Mouse (Mus musculus): Measurements from ENCODE around the gene Nwd2.

The Nwd2 gene

DNA sequence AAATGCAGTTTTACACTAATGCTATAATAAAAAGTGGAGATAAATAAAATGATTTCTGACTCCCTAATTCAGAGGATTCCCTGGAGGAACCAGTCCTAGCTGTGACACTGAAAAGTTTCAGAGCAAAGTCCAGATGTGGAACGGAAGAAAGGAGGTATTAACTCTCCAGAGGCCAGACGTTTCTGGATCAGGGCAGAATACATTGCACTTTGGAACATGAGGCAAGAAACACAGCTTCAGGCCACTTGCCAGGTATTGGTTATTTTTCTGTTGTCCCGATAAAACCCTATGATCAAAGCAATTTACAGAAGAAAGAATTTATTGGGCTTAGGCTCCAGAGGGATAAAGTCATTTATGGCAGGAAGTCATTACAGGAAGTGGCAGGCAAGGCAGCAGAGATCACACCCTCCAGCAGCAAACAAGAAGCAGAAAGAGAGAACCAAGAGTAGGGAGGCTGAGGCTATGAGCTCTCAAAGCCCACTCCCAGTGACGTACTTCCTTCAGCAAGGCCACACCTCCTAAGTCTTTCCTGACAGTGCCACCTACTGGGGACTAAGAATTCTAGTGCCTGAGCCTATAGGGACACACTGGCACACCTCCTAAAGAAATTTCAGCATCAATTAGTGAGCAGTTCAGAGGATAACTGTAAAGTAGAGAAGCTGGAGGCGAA lies 106.3 kb downstream of the Nwd2 start:
- DNase-seq (ENCODE audit: low spot score in 2 of 2), result no peak

DNA sequence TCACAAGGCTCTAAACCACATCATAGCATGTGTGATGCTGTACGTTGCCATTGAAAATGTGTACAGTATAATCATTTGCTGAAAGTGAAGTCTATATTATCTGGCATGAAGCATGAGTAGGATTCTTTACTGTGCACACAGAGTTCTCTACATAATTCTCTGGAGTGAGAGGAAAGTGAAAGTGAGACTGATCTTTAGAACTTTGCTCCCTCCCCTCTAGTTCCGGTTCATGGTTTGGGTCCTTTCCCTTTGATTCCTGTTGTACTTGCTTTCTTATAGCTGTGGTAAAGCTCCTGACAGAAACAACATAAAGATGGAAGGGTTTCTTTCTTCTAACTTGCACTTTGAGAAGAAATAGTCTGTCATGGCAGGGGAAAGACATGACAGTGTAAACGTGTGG lies 107.0 kb downstream of the Nwd2 start:
- no peak for DNase-seq (ENCODE audit: low spot score in 2 of 2)

DNA sequence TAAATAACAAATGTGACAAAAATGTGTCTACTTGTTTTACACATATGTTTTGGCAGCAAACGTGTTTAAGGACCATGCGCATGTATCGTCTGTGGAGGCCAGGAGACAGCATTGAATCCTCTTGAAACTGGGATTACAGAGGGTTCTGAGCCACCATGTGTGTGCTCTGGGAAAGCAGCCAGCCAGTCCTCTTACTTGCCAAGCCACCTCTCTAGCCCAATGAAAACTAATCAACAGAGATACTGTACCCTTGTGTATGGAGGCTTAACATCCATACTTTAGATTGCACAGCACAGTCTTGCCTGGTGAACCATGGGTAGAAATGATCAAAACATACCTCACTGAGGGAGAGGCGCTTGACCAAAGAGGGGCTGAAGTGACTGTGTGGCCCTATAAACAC lies 117.0 kb downstream of the Nwd2 start:
- no peak for DNase-seq (ENCODE audit: low spot score in 2 of 2)

DNA sequence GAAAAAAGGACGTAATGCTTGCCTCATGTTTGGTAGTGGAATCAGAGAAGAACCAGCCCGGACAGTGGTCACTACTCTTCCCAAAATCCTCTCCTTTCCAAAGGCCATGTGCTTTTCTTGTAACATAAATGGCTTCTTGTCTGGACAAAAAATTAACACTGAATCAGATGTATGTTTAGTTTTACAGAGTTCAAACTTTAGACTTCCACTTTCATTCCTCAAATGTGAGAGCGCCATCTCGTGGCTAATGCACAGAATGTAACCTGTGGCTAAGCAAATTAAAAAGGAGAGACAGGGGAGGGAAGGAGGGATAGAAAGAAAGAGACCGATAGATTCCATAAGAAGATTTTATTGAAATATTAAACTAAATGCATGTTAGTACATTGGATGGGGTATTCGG lies 117.8 kb downstream of the Nwd2 start:
- peak in 1 of 2 experiments; percentile 55 for DNase-seq (ENCODE audit: low spot score in 2 of 2)

DNA sequence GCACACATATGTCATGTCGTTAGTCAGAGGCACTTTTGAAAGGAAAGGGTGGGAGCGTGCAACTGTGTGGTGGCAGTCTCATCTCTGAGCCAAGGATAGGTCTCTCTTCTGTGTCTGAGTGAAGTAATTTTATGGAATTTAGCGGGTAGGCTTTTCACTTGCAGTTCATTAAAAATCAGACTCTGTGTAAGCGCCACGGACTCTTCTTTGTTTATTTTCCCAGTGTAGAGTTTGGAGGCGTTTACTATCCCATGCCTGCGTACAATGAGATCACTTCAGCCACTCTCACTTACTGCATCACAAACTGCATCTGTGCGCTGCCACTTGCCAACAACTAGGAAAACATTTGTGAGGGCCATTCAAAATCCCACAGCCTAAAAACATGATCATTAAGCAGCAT lies 118.6 kb downstream of the Nwd2 start:
- DNase-seq (ENCODE audit: low spot score in 2 of 2), result no peak

DNA sequence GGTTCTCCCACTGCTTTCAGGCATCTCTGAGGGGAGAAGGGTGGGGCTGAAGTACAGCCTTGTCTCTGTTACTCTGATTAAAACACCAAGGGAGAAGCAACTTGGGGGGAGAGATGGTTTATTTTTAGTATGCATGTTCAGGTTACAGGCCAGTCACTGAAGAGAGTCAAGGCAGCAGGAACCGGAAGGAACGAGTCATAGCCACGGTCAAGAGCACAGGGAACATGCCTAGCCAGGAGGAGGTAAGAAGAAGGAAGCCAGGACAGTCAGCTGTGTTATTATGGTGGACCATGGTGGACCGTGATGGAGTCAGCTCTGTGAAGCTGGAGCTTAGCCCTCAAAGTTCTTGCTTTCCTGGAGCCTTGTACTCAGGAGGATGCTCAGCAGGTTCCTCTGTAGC lies 119.3 kb downstream of the Nwd2 start:
- DNase-seq (ENCODE audit: low spot score in 2 of 2), result no peak

DNA sequence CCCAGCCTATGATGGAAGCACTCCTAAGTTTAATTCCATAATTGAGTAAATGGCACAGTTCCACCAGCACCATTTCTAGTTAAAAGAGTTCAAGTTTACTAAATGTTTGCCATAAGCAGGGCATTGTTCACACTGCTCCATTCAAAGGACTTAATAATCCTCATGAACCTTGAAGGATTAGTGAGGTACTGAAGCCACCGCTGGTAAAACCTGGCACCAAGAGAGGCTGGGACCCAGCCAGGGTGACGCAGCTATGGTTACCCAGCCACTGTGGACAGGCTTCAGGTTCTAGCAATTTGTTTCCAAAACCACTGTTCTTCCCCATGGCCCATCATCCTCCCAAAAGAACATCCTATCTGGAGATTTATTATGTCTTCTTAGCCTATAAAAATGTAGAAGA lies 124.1 kb downstream of the Nwd2 start:
- no peak for DNase-seq (ENCODE audit: low spot score in 2 of 2)

DNA sequence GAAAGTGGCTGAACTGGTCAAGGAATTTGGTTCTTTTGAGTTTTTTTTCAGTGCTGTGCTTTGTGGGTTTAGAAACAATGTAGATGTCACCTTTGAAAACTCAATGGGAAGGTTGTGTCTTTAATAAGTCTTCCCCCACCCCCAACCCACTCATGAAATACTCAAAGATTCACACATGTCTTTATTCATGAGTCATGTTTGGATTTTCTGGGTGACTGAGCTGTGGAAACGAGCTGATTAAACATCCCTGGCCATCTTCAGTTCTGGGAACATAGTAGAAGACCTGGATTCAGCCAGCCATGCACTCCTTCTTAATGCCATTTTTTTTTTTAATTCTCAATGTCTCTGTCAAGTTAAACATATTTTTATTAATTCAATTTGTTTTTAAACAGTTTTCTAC lies 124.7 kb downstream of the Nwd2 start:
- no peak for DNase-seq (ENCODE audit: low spot score in 2 of 2)

DNA sequence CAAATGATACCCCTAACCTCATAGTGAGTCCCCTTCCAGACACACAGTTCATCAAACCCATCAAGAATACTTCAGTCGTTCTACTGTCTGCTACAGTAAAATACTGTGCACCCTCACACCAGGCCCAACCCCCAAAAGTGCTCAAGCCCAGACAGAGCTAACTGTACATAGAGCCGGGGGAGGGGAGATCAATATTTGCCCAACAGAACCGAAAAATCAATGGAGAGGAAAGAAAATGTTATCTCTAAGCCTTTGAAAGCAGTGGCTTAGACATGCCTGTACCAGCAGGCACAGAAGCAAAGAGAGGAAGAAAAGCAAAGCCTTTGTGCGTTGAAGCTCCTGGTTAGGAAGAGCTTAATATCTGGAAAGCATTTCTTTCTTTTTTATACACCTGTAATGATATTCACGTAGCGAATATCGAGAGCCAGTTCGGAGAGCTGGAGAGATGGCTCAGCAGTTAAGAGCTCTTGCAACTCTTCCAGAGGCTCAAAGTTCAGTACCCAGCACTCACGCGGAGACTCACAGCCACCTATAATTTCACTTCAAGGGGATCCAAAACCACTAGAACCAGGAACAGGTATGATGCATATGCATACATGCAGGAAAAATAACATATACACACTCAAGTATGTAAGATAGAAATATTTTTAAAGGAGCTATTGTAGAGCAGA lies 139.4 kb downstream of the Nwd2 start:
- no peak for DNase-seq (ENCODE audit: low spot score in 2 of 2)

DNA sequence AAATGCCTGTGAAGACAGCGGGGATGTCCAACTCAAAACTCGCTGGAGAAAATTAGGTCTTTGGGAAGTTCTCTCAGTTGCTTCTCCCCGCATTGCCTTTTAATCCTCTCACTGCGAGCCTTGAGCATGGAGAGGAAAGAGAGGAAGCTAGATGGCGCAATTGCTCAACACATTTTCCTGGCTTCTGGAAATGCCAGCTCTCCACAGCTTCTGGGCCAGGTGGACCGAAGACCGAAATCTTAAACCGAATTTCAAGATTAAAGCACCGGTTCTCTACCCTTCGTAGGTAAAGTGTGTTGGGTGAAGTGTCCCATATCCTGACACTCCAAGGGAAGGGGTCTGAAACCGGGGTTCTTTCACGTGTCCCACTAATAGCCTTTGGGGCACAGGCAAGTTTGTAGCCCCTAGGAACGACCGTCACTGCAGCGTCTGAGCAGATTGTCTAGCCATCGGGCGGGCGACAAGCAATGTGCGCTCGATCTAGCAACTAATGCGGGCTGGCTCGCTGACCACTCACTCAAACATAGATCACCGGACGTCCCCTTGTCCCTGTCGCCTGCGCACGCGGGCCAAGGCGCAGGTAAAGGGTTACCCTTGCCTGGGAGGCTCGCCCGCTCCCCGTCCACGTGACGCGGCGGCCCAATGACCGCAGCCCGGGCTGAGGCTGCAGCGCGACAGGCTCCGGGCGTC lies 163.1 kb downstream of the Nwd2 start, which contains the start of gene 0610040J01Rik:
Gene 0610040J01Rik, plus strand, starts transcription at position 545 of the 690 bp plus-strand sequence.
- DNase-seq (ENCODE audit: low spot score in 2 of 2), result peak; percentile 33 to 65

DNA sequence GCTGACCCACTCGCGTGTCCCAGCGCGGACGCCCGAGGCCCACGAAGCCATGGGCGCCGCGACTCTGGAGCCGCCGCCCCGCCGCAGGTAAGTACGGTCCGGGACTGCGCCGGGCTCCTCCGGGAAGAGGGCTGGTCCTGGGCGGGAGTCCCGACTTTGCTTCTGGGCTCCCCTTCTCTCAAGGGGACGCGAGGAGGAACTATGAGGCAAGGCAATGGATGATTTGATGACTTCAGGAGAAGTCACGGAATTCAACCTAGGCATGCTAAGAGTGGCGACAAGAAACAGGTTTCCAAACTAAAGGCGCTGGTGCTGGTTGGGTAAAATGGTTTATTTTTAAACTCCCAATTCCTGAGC lies 163.6 kb downstream of the Nwd2 start:
- no peak for DNase-seq (ENCODE audit: low spot score in 2 of 2)

DNA sequence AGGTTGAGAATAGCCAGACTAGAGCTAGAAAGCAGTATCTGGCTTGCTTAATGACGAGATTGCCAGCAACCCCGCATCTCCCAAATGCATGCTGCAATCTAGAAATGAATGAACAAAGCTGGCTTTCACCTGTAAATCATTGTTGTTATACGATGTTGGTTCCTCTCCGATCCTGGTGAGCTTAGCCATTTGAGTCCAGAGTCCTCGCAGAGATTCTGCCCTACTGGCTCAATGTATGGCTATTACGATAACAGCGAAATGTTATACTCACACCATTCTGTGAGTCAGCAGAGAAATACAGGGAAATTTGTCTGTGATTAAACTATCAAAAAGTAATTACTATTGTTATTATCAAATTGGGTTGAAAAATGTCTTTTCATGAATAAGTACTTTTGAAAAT lies 167.7 kb downstream of the Nwd2 start:
- no peak for DNase-seq (ENCODE audit: low spot score in 2 of 2)

DNA sequence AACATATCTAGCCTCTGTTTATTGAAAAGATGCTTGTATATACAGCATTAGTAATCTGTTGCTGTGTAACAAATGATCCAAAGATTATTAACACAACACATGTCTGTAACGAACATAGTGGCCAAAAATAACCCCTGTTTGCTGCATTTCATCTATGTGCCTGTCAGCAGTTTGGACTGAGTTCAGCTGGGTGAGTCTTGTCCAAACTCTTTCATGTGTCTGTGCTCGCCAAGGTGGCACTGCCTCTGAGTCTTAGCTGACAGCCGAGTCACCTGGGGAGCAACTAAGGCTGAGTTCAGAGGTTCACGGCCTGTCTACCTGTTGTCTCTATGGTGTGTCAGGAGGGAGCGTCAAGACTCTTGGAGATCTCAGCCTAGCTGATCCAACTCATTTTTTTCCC lies 168.4 kb downstream of the Nwd2 start:
- DNase-seq (ENCODE audit: low spot score in 2 of 2), result no peak

DNA sequence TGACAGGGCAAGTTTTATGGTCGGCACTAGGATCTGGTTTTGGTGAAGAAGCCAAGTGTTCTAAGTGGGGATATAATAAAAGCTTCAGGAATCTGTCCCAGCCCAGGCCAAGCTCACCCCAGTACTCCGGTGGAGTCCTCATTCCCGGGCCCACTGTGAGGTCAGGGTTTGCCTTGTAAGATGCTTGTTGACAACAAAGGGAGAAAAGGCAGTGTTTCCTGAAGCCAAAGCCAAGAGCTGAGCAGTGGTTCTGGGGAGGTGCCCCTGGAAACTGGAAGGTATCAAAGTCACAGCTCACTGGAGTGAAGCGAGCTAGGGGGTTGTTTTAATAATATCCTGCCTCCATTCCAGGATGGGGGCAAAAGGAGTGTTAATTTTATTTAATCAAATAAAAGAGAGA lies 170.1 kb downstream of the Nwd2 start:
- DNase-seq (ENCODE audit: low spot score in 2 of 2), result no peak

DNA sequence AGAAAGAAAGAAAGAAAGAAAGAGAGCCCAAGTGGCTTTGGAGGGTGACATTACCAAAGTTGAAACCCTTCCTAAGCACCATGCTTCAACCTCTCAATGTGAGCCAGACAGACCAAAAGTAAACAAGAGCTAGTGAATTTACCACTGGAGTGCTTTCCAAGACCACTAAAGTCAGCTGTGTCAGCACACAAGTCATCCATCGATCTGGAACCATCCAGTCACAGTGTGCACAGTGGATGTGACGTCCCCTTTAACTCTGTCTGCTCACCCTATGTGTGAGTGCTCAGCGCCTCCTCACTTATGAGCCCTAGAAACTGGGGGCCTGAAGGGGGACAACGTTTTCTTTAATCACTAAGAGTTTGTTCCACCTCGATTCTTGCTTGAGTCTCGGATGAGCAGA lies 170.6 kb downstream of the Nwd2 start:
- no peak for DNase-seq (ENCODE audit: low spot score in 2 of 2)

DNA sequence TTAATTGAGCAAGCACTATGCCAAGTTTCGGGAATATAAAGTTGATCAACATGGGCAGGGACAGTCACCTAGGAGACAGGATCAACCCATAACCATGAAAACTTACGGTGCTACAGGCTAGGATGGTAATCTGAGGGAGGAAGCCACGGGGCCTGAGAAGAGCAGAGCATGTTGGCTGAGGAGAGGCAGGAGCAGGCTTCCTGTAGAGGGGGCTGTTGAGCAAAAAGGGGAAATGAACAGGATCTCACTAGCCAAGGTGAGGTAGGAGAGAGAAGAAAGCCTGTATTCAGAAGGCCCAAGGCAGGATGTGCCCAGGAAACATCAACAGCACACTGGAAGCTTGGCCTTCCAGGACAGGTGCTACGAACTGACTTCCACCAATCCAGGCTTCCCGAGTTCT lies 172.3 kb downstream of the Nwd2 start:
- DNase-seq (ENCODE audit: low spot score in 2 of 2), result no peak

DNA sequence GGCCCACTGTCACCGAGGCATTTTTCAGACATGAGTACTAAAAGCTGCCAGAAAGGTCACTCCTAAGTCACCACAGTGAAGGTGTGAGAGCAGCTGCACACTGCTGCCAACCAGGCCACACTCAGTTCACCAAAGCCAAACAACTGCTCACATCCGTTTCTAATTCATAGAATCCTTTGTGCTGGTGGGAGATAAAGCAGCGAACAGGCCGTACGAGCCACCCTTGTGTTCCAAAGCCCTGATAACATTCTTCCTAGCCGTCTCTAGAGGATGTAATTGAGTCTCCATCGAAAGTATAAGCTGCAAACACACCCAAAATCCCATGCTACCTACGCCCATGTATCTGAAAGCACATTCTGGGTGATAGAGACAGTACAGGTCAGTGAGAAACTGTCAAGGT lies 173.0 kb downstream of the Nwd2 start:
- no peak for DNase-seq (ENCODE audit: low spot score in 2 of 2)

DNA sequence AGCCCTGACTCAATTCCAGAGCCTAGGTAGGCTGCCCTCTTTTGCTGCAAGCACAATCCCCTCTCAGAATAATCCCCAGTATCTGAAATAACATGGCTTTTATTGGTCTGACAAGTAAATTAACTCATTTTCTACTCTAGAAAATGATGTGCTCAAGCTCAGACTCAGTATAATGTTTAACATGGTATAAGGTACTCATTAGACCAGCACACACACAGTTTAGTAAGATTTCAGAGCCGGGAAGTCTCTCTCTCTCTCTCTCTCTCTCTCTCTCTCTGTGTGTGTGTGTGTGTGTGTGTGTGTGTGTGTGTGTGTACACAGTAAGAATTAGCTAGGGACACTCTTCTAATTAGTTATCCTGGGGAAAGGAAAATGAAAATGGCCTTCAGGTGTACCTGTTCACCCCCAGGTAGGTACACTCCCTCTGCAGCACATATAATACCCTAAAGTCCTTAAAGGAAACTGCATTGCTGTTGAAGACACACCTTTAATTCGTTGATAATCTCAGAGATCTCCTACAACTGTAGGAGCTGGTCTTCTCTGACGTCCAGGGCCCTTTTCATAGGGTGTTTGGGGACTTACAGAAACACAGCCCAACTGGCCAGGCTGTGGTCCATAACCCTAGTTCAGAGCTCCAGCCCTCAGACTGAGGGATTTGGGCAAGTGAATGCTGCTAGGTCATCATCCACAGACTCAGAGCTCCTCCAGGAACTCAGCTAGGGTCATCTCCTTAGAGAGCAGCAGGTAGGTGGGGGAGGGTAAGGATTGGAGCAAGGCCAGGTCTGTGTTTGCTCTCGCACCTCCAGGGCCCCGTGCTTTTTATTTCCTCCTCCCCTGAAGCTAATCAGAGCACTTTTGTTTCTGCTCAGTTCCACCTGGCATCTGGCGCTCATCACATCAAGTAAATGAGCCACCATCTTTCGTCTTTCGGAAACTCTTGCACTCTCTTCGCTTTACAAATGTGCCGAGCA lies 174.7 kb downstream of the Nwd2 start:
- DNase-seq (ENCODE audit: low spot score in 2 of 2), result no peak

DNA sequence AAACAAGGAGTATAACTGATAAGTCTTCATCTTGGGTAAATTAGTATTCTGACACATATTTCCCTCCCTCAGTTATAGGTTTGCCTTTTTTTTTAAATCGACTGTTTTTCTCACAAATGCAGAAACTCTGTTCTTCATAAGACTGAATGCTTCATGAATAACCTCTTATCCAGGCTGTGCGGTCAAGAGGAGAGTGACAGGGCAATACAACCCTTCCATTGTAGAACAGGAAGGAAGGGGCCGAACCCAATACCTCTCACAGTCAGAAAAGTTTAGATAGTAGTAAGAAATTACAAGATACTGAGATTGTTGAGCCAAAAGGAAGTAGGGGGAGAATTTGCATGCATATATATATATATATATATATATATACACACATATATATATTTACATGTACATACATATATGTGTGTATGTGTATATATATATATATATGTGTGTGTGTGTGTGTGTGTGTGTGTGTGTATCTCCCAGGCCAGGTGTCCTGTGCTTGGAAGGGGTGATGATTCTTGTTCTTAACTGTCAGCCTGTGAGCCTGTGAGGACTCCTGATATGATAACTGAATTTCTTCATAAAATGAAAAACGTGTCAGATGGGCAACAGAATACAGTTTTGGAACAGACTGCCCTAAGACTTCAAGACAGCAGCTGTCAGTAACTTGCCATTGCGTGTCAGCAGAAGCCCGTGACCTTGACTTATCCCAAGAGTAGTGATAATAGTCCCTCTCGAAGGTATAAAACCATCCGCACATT lies 175.9 kb downstream of the Nwd2 start:
- DNase-seq (ENCODE audit: low spot score in 2 of 2), result no peak

DNA sequence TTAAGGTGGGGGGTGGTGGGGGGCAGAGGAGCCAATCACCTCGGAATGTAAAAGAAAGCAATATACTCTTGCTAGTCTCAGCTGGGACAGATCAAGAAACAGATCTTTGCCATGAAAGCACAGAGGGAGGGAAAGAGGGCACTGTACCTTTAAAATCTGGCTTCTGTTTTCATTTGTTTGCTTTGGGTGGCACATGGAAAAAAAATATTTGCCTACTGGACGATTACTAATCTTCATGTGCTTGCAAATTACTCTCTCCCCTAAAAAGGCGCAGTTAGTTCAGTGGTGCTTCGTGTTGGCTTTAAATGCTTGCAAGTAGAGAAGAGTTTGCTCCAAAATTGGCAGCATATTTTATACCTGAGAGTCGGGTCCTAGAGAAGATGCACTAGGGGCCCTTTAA lies 177.0 kb downstream of the Nwd2 start:
- no peak for DNase-seq (ENCODE audit: low spot score in 2 of 2)

DNA sequence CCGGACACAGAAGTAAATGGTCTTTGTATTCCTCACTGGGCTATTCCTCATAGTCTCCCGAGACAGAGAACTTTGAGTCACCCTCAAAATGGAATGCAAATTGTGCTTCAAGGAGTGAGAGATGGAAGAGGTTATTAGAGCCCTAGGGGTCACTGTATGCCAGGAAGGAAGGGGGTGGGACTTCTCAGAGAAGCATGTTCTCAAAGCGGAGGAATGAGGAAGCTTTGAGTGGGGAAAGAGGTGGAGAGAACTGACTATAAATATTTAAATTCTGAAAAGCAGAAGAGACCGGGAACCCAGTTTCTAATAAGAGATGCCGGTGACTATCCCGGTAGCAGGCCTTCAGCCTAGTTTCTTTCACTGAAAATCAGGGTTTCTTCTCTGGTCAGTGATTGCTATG lies 178.1 kb downstream of the Nwd2 start:
- no peak for DNase-seq (ENCODE audit: low spot score in 2 of 2)

Measured in frontal cortex, postnatal 14 days (tissue).